Mouse (Mus musculus): ENCODE results near the gene Btg1-ps2. TPM values are rescaled to one million over a fixed set of nuclear protein-coding genes. Genes with fewer than 3 reads are reported as not detected.

The Btg1-ps2 gene
- total RNA-seq (2023) = not detected

DNA sequence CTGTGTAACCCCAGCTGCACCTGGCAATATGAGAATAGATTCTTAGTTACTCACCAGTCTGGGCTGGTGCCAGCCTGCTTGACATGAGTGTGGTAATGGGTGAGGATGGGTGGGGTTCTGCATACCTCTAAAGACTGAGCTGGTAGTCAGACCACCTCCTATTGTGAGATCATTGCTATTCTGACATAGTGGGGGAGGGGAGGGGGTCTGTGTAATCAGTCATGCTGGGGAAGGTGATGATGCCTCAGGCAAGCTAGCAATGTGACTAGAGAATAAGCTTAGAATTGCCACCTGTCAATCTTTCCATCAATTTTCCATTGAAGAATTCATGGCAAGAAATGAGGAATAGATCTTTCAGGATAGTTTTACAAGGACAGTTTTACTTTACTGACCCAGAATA, at the start of gene Btg1-ps2:
Gene Btg1-ps2 (minus strand): TSS at position 101 of the 400 bp plus-strand sequence.

DNA sequence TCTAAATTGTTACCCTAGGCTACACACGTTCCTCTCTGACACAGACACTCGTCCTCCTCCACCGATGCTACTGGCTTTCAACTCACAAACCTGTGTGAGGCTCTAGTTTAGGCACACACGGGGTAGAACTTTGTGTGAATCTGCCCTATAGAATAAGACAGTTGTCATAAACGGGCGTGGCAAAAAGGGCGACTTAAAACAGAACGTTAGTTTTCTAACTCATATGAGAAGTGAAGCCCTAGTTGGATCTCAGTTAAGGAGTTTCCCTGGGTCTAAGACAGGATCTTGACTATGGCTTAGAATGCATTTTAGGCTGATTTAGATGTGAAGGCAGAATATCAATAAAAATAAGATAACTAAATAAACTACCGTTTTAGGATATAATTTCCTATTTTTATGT, 42.1 kb upstream of the Btg1-ps2 start, which contains the start of gene Rhox11:
Gene Rhox11 (minus strand): TSS at position 101 of the 400 bp plus-strand sequence.

DNA sequence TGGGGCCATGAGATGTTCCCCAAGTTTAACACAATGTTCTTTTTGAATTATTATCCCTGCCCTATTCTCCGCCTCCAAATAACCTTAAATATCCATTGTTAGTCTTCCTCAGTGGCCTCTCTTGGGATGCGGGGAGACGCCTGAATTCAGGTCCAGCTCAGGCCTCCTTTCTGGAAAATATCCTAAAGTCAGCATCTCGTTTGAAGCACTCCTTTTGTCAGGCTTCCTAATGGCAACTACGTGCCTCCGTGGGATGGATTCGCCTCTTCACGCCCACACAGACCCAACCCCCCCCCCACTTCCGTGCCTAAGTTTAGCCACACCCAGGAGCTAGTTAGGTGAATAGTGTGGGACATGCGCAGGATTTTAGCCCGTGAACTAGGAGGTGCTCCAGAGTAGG, 23.3 kb upstream of the Btg1-ps2 start, which contains the start of gene Rhox10:
Gene Rhox10 (plus strand): TSS at position 301 of the 400 bp plus-strand sequence.

DNA sequence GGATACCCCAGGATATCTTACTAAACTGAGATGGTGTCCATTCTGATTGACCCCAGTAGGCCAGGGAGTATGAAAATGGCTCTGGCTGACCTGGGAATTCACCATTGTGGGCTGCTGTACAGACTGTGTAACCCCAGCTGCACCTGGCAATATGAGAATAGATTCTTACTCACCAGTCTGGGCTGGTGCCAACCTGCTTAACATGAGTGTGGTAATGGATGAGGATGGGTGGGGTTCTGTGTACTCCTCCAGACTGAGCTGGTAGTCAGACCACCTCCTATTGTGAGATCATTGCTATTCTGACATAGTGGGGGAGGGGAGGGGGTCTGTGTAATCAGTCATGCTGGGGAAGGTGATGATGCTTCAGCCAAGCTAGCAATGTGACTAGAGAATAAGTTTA, 24.3 kb downstream of the Btg1-ps2 start, which contains the start of gene Btg1-ps1:
Gene Btg1-ps1 (minus strand): TSS at position 219 of the 400 bp plus-strand sequence.

Other genes with a start within 250 kb of the Btg1-ps2 start
- gene Rhox5, start 238.3 kb downstream of the Btg1-ps2 start, total RNA-seq (2023) = not detected
- gene Rhox6, start 216.2 kb downstream of the Btg1-ps2 start, total RNA-seq (2023) = not detected
- gene Rhox7a, start 211.4 kb downstream of the Btg1-ps2 start, total RNA-seq (2023) = not detected
- gene Rhox8, start 164.2 kb downstream of the Btg1-ps2 start, total RNA-seq (2023) = not detected
- gene Rhox7b, start 145.9 kb downstream of the Btg1-ps2 start, total RNA-seq (2023) = not detected
- not detected for gene Rhox9, start 141.3 kb downstream of the Btg1-ps2 start, total RNA-seq (2023)
- not detected for gene Btg1-ps1, start 24.3 kb downstream of the Btg1-ps2 start, total RNA-seq (2023)
- gene Rhox10, start 23.4 kb upstream of the Btg1-ps2 start, total RNA-seq (2023) = not detected
- not detected for gene Rhox11, start 42.0 kb upstream of the Btg1-ps2 start, total RNA-seq (2023)
- gene Rhox12, start 67.8 kb upstream of the Btg1-ps2 start, total RNA-seq (2023) = not detected
- gene Rhox13, start 78.1 kb upstream of the Btg1-ps2 start, total RNA-seq (2023) = not detected
- 10 to 100 TPM; 16.4 to 18.8 TPM for gene Zbtb33, start 146.7 kb upstream of the Btg1-ps2 start, total RNA-seq (2023)
- gene Tmem255a, start 209.3 kb upstream of the Btg1-ps2 start, total RNA-seq (2023) = not detected

Measured in neutrophil, adult 83 days (primary cell).